Mouse (Mus musculus) CH12.LX (cell line): ENCODE data around the gene Fgfr2. TPM values are rescaled to one million over a fixed set of nuclear protein-coding genes. Genes with fewer than 3 reads are reported as not detected.

Experiments
- DNase-seq: peaks from one replicate; pipeline ENCODE4 v3.0.0-alpha.2; 2013; ENCODE audit errors: extremely low read depth
- H3K27ac ChIP-seq: 2 replicates; pipeline ENCODE4 v1.5.1; 2012; ENCODE audit warnings: low read depth, mild to moderate bottlenecking, control low read depth, moderate library complexity; ENCODE audit not compliant: insufficient read depth
- H3K27me3 ChIP-seq: replicated peaks from 2 replicates; pipeline ENCODE3; 2012; ENCODE audit warnings: inconsistent platforms
- H3K36me3 ChIP-seq, 2 experiments: replicated peaks in 1 of 2; 2 replicates each; pipeline versions ENCODE3 to v1.6.1; 2012; ENCODE audit warnings: inconsistent platforms in 1 of 2, low read length in 1 of 2, mild to moderate bottlenecking in 1 of 2, mixed read lengths in 1 of 2, moderate library complexity in 1 of 2; ENCODE audit not compliant: control insufficient read depth in 1 of 2, insufficient read depth in 1 of 2
- H3K4me1 ChIP-seq, 2 experiments: 2 replicates each; pipeline ENCODE4 v1.6.1; 2012; ENCODE audit warnings: inconsistent platforms in 1 of 2, moderate library complexity in 1 of 2; ENCODE audit not compliant: insufficient read depth in 2 of 2, control insufficient read depth in 1 of 2
- H3K4me2 ChIP-seq: 2 replicates; pipeline ENCODE4 v1.6.1; 2012; ENCODE audit warnings: low read depth, mild to moderate bottlenecking, control low read depth; ENCODE audit not compliant: poor library complexity, insufficient read depth, severe bottlenecking
- H3K4me3 ChIP-seq, 3 experiments: fragments of 150-350 bp in 1 of 3; sonication (generic) in 1 of 3; replicated peaks in 1 of 3; 2 replicates each; pipeline versions ENCODE3 to v1.5.1; 2011 to 2012; ENCODE audit warnings: low read depth in 2 of 3, low read length in 2 of 3, mild to moderate bottlenecking in 2 of 3, moderate library complexity in 2 of 3, control low read depth in 1 of 3, improper control_type of control experiment in 1 of 3, inconsistent platforms in 1 of 3, mixed read lengths in 1 of 3; ENCODE audit not compliant: poor library complexity in 1 of 3
- H3K79me2 ChIP-seq: replicated peaks from 2 replicates; pipeline ENCODE4 v1.6.1; 2012; ENCODE audit warnings: mild to moderate bottlenecking, moderate library complexity; ENCODE audit not compliant: control insufficient read depth, poor library complexity, insufficient read depth, severe bottlenecking; ENCODE audit errors: extremely low read depth
- H3K9ac ChIP-seq: 2 replicates; pipeline ENCODE4 v1.6.1; 2012; ENCODE audit warnings: low read depth, mild to moderate bottlenecking, control low read depth, moderate library complexity; ENCODE audit not compliant: insufficient read depth
- H3K9me3 ChIP-seq: replicated peaks from 2 replicates; pipeline ENCODE3; 2012; ENCODE audit warnings: low read length, inconsistent platforms, mixed read lengths
- BHLHE40 ChIP-seq: IDR thresholded peaks from 2 replicates; pipeline ENCODE4 v1.6.1; 2011; ENCODE audit warnings: mild to moderate bottlenecking, low read depth, low read length, improper control_type of control experiment
- CHD1 ChIP-seq: IDR thresholded peaks from 2 replicates; pipeline ENCODE4 v1.6.1; 2012; ENCODE audit warnings: low read depth, low read length, improper control_type of control experiment, inconsistent platforms
- E2F4 ChIP-seq: IDR thresholded peaks from 2 replicates; pipeline ENCODE4 v1.6.1; 2011; ENCODE audit warnings: low read depth, low read length, improper control_type of control experiment; ENCODE audit not compliant: insufficient replicate concordance
- ELF1 ChIP-seq: IDR thresholded peaks from 2 replicates; pipeline ENCODE4 v1.6.1; 2014; ENCODE audit warnings: low read depth, mild to moderate bottlenecking, inconsistent platforms, low read length, improper control_type of control experiment
- EP300 ChIP-seq: IDR thresholded peaks from 2 replicates; pipeline ENCODE4 v1.6.1; 2011; ENCODE audit warnings: low read length, improper control_type of control experiment
- GABPA ChIP-seq: IDR thresholded peaks from 2 replicates; pipeline ENCODE4 v1.6.1; 2012; ENCODE audit warnings: low read depth, low read length, improper control_type of control experiment, inconsistent platforms; ENCODE audit not compliant: insufficient replicate concordance
- HCFC1 ChIP-seq: IDR thresholded peaks from 2 replicates; pipeline ENCODE4 v1.6.1; 2012; ENCODE audit warnings: low read depth, mild to moderate bottlenecking, inconsistent platforms, low read length, improper control_type of control experiment
- IRF4 ChIP-seq: IDR thresholded peaks from 2 replicates; pipeline ENCODE4 v1.6.1; 2014; ENCODE audit warnings: low read depth, mild to moderate bottlenecking, inconsistent platforms, low read length, improper control_type of control experiment
- MAZ ChIP-seq: IDR thresholded peaks from 2 replicates; pipeline ENCODE4 v1.6.1; 2012; ENCODE audit warnings: low read depth, mild to moderate bottlenecking, inconsistent platforms, low read length, improper control_type of control experiment, moderate library complexity
- MEF2A ChIP-seq: IDR thresholded peaks from 2 replicates; pipeline ENCODE4 v1.6.1; 2014; ENCODE audit warnings: low read depth, mild to moderate bottlenecking, inconsistent platforms, low read length, improper control_type of control experiment, borderline replicate concordance
- MXI1 ChIP-seq: IDR thresholded peaks from 2 replicates; pipeline ENCODE4 v1.6.1; 2011; ENCODE audit warnings: mild to moderate bottlenecking, low read depth, low read length, improper control_type of control experiment
- NELFE ChIP-seq: IDR thresholded peaks from 2 replicates; pipeline ENCODE4 v1.6.1; 2011; ENCODE audit warnings: low read depth, low read length, improper control_type of control experiment
- NRF1 ChIP-seq: IDR thresholded peaks from 2 replicates; pipeline ENCODE4 v1.6.1; 2014; ENCODE audit warnings: low read depth, mild to moderate bottlenecking, inconsistent platforms, low read length, improper control_type of control experiment, moderate library complexity
- PAX5 ChIP-seq: IDR thresholded peaks from 2 replicates; pipeline ENCODE4 v1.6.1; 2012; ENCODE audit warnings: low read length, inconsistent platforms, mixed read lengths
- POLR2A ChIP-seq: IDR thresholded peaks from 2 replicates; pipeline ENCODE4 v1.6.1; 2011; ENCODE audit warnings: low read depth, mild to moderate bottlenecking, improper control_type of control experiment, low read length
- POLR2AphosphoS2 ChIP-seq: IDR thresholded peaks from 2 replicates; pipeline ENCODE4 v1.6.1; 2011; ENCODE audit warnings: low read depth, low read length, improper control_type of control experiment
- RCOR1 ChIP-seq: conservative IDR thresholded peaks from 2 replicates; pipeline ENCODE4 v1.6.1; 2012; ENCODE audit warnings: low read depth, mild to moderate bottlenecking, inconsistent platforms, low read length, improper control_type of control experiment
- SIN3A ChIP-seq: IDR thresholded peaks from 2 replicates; pipeline ENCODE4 v1.6.1; 2012; ENCODE audit warnings: low read length, improper control_type of control experiment, inconsistent platforms
- SMC3 ChIP-seq: IDR thresholded peaks from 2 replicates; pipeline ENCODE4 v1.6.1; 2011; ENCODE audit warnings: low read depth, low read length, improper control_type of control experiment
- TBP ChIP-seq: conservative IDR thresholded peaks from 2 replicates; pipeline ENCODE4 v1.6.1; 2011; ENCODE audit warnings: low read depth, low read length, improper control_type of control experiment
- TCF12 ChIP-seq: IDR thresholded peaks from 2 replicates; pipeline ENCODE4 v1.6.1; 2014; ENCODE audit warnings: low read depth, mild to moderate bottlenecking, inconsistent platforms, low read length, improper control_type of control experiment
- USF1 ChIP-seq: IDR thresholded peaks from 2 replicates; pipeline ENCODE4 v1.6.1; 2014; ENCODE audit warnings: low read depth, mild to moderate bottlenecking, inconsistent platforms, low read length, improper control_type of control experiment
- USF2 ChIP-seq: conservative IDR thresholded peaks from 2 replicates; pipeline ENCODE4 v1.6.1; 2011; ENCODE audit warnings: low read depth, low read length, improper control_type of control experiment
- dilution Hi-C: fragments of 300-500 bp; cut with MboI; formaldehyde crosslinking; loops from 2 replicates; pipeline ENCODE4 v1.14.3; 2020; ENCODE audit warnings: low sequenced_read_pairs; ENCODE audit not compliant: extremely low pct_unique_long_range_greater_than_20kb, extremely low pct_ligation_motif_present
- in situ Hi-C: fragments of 300-500 bp; cut with MboI; formaldehyde crosslinking; loops from 3 replicates; pipeline ENCODE4 v1.14.3; 2019; ENCODE audit warnings: low sequenced_read_pairs, low pct_ligation_motif_present, low pct_unique_long_range_greater_than_20kb, mixed read lengths
- polyA plus RNA-seq: library from polyadenylated mRNA; unstranded; fragments of >175 nt; gene quantifications from 2 replicates; pipeline ENCODE4 v1.2.1, GENCODE M21; 2012; ENCODE audit warnings: low read depth; ENCODE audit not compliant: insufficient read length
- total RNA-seq, 2 experiments: library from RNA; depleted of rRNA; stranded (reverse); fragments of 300-350 nt in 1 of 2; fragments of >200 nt in 1 of 2; gene quantifications; 2 replicates each; pipeline ENCODE4 v1.2.3; 2012 to 2014

Gene Fgfr2
- total and polyA plus RNA-seq, 3 experiments: not detected

DNA sequence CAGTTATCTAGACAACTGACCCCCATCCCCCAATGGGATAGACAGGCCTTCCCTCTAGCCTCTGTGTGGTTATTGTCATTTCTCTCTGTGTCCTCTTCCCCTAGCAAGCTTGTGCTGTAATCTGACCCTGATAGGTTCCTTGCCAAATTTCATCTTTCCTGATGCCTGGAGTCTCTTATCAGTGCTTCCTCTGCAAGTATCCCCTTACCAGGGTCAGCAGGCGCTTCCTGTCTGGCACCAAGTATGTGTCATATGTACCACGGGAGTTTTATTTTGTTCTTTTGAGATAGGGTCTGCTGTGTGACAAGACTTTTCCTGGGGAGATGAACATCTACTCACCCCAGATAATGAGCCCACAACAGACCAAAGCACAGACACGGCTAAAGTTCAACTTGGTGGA is 844.5 kb downstream of the Fgfr2 start:
- dilution Hi-C loops (no loop called here), in situ Hi-C loops (no loop called here)
- no peaks in the 10 kb centered on the region for H3K9me3 ChIP-seq
- DNase-seq: no peak
- H3K4me3 ChIP-seq: no peak overlapping the region
- H3K27ac ChIP-seq: no peak overlapping the region
- no peaks in the 10 kb centered on the region for H3K36me3 ChIP-seq
- peaks cover 14 to 20% of the 10 kb centered on the region in 2 experiments for H3K4me1 ChIP-seq
- no peak overlapping the region for H3K9ac ChIP-seq
- no peaks in the 10 kb centered on the region for H3K79me2 ChIP-seq
- TF ChIP-seq NRF1 (no peak), NELFE (no peak), USF1 (no peak), SMC3 (no peak), USF2 (no peak), MEF2A (no peak), BHLHE40 (no peak), POLR2AphosphoS2 (no peak), PAX5 (no peak), RCOR1 (no peak), TBP (no peak), IRF4 (no peak), GABPA (no peak), TCF12 (no peak), SIN3A (no peak), HCFC1 (no peak), E2F4 (no peak), MXI1 (no peak), POLR2A (no peak)
- no peak overlapping the region for H3K4me2 ChIP-seq
- H3K27me3 ChIP-seq: peaks cover 48% of the 10 kb centered on the region

DNA sequence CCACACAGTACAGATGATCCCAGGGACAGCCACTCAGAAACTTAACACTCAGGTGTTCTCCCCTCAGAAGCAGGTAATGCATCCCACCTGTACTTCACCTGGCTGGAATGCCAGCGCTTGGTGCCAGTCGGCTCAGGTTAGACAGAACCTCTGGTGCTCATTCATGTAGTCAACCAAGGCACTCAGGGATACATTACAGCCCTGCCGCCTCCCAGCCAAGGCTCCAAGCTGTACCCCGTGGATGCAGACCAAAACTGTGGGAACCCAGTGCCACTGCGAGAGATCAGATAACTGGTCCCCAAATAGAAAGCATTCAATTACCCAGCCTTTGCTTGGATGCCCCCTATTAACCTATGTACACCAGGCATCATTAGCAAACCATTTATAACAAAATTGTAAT is 846.9 kb downstream of the Fgfr2 start:
- no peak overlapping the region for H3K4me2 ChIP-seq
- no peaks in the 10 kb centered on the region for H3K4me1 ChIP-seq
- H3K4me3 ChIP-seq: no peak overlapping the region
- H3K79me2 ChIP-seq: no peaks in the 10 kb centered on the region
- in situ Hi-C loops (no loop called here), dilution Hi-C loops (no loop called here)
- peaks cover 58% of the 10 kb centered on the region for H3K27me3 ChIP-seq
- H3K36me3 ChIP-seq: no peaks in the 10 kb centered on the region
- H3K9ac ChIP-seq: no peak overlapping the region
- H3K27ac ChIP-seq: no peak overlapping the region
- no peak for TF ChIP-seq NRF1
- TF ChIP-seq EP300: no peak
- no peak for TF ChIP-seq ELF1
- TF ChIP-seq GABPA: no peak
- no peak for TF ChIP-seq MAZ
- TF ChIP-seq HCFC1: no peak
- TF ChIP-seq SMC3: no peak
- TF ChIP-seq CHD1: no peak
- no peak for TF ChIP-seq IRF4
- H3K9me3 ChIP-seq: no peaks in the 10 kb centered on the region
- DNase-seq: no peak
